Mouse (Mus musculus): ENCODE data around the gene Olfr164. TPM values are rescaled to one million over a fixed set of nuclear protein-coding genes. Genes with fewer than 3 reads are reported as not detected.

The Olfr164 gene
- not detected for total RNA-seq (2023)

GRCm38 (mm10) chr16:19313964-19314363 is at the start of gene Olfr164:
Gene Olfr164, minus strand, starts transcription at chr16:19314064.

Other genes with a start within 250 kb of the Olfr164 start
- not detected for gene Olfr165, start 109.1 kb upstream of the Olfr164 start, total RNA-seq (2023)
- gene Olfr166, start 169.6 kb upstream of the Olfr164 start, total RNA-seq (2023), result under 1 TPM; 0.42 to 0.61 TPM
- gene Olfr167, start 208.2 kb upstream of the Olfr164 start, total RNA-seq (2023), result not detected
- not detected for gene Olfr168, start 221.5 kb upstream of the Olfr164 start, total RNA-seq (2023)